Mouse (Mus musculus) ES-E14 (cell line): ENCODE data around the gene Slc18a3.

ENCODE experiments used
- CHD2 ChIP-seq: IDR thresholded peaks from 2 replicates; pipeline ENCODE4 v1.6.1; 2014; ENCODE audit warnings: mild to moderate bottlenecking, low read depth, low read length, inconsistent platforms
- HCFC1 ChIP-seq: IDR thresholded peaks from 2 replicates; pipeline ENCODE4 v1.6.1; 2012; ENCODE audit warnings: low read length, inconsistent platforms, borderline replicate concordance; ENCODE audit not compliant: insufficient read depth
- MAFK ChIP-seq: IDR thresholded peaks from 2 replicates; pipeline ENCODE4 v1.6.1; 2014; ENCODE audit warnings: mild to moderate bottlenecking, low read depth, low read length, inconsistent platforms; ENCODE audit not compliant: insufficient read depth
- ZC3H11A ChIP-seq: IDR thresholded peaks from 2 replicates; pipeline ENCODE4 v1.6.1; 2012; ENCODE audit warnings: low read depth, mild to moderate bottlenecking, inconsistent platforms, low read length, borderline replicate concordance
- ZNF384 ChIP-seq: IDR thresholded peaks from 2 replicates; pipeline ENCODE4 v1.6.1; 2012; ENCODE audit warnings: low read depth, low read length, inconsistent platforms

GRCm38 (mm10) chr14:32418747-32419146 lies 45.9 kb downstream of the Slc18a3 start:
- no peak for TF ChIP-seq ZNF384
- TF ChIP-seq ZC3H11A: no peak
- TF ChIP-seq CHD2: no peak
- TF ChIP-seq HCFC1: no peak
- TF ChIP-seq MAFK: no peak
